Mouse (Mus musculus): ENCODE measurements around the gene Nat10.

The Nat10 gene

GRCm38 (mm10) chr2:103746096-103746495, 15.0 kb downstream of the Nat10 start:
- no peak for DNase-seq (ENCODE audit: low read depth, low spot score)

GRCm38 (mm10) chr2:103745481-103745880, 15.6 kb downstream of the Nat10 start:
- no peak for DNase-seq (ENCODE audit: low read depth, low spot score)

GRCm38 (mm10) chr2:103743988-103744387, 17.1 kb downstream of the Nat10 start:
- peak; percentile 71 for DNase-seq (ENCODE audit: low read depth, low spot score)

- no peak for DNase-seq (ENCODE audit: low read depth, low spot score)
Observed at GRCm38 (mm10) chr2:103743536-103743935, 17.5 kb downstream of the Nat10 start.

- no peak for DNase-seq (ENCODE audit: low read depth, low spot score)
Observed at GRCm38 (mm10) chr2:103742821-103743220, 18.2 kb downstream of the Nat10 start.

GRCm38 (mm10) chr2:103731423-103731822, 29.6 kb downstream of the Nat10 start:
- no peak for DNase-seq (ENCODE audit: low read depth, low spot score)

GRCm38 (mm10) chr2:103730999-103731398, 30.1 kb downstream of the Nat10 start:
- no peak for DNase-seq (ENCODE audit: low read depth, low spot score)

- DNase-seq (ENCODE audit: low read depth, low spot score): no peak
Observed at GRCm38 (mm10) chr2:103728027-103728540, 33.0 kb downstream of the Nat10 start.

GRCm38 (mm10) chr2:103724521-103724920, 36.5 kb downstream of the Nat10 start:
- no peak for DNase-seq (ENCODE audit: low read depth, low spot score)

- DNase-seq (ENCODE audit: low read depth, low spot score): no peak
Observed at GRCm38 (mm10) chr2:103719292-103719646, 41.8 kb downstream of the Nat10 start.

GRCm38 (mm10) chr2:103718594-103719291, 42.3 kb downstream of the Nat10 start:
- DNase-seq (ENCODE audit: low read depth, low spot score): peak; percentile 75

- no peak for DNase-seq (ENCODE audit: low read depth, low spot score)
Observed at GRCm38 (mm10) chr2:103714412-103714811, 46.7 kb downstream of the Nat10 start.

GRCm38 (mm10) chr2:103713831-103714230, 47.2 kb downstream of the Nat10 start:
- no peak for DNase-seq (ENCODE audit: low read depth, low spot score)

- DNase-seq (ENCODE audit: low read depth, low spot score): no peak
Observed at GRCm38 (mm10) chr2:103710849-103711248, 50.2 kb downstream of the Nat10 start.

- DNase-seq (ENCODE audit: low read depth, low spot score): no peak
Observed at GRCm38 (mm10) chr2:103707056-103707776, 53.9 kb downstream of the Nat10 start.

GRCm38 (mm10) chr2:103706226-103706625, 54.8 kb downstream of the Nat10 start:
- peak; percentile 39 for DNase-seq (ENCODE audit: low read depth, low spot score)

GRCm38 (mm10) chr2:103705826-103706225, 55.2 kb downstream of the Nat10 start:
- no peak for DNase-seq (ENCODE audit: low read depth, low spot score)

GRCm38 (mm10) chr2:103703865-103704264, 57.2 kb downstream of the Nat10 start:
- no peak for DNase-seq (ENCODE audit: low read depth, low spot score)

GRCm38 (mm10) chr2:103703336-103703735, 57.7 kb downstream of the Nat10 start:
- no peak for DNase-seq (ENCODE audit: low read depth, low spot score)

- DNase-seq (ENCODE audit: low read depth, low spot score): no peak
Observed at GRCm38 (mm10) chr2:103700514-103700913, 60.6 kb downstream of the Nat10 start.

- no peak for DNase-seq (ENCODE audit: low read depth, low spot score)
Observed at GRCm38 (mm10) chr2:103696177-103696576, 64.9 kb downstream of the Nat10 start.

- peak; percentile 57 for DNase-seq (ENCODE audit: low read depth, low spot score)
Observed at GRCm38 (mm10) chr2:103694777-103695563, 66.1 kb downstream of the Nat10 start.
